Mouse (Mus musculus): ENCODE data around the gene Fmo4.
"Not testable (repeated sequence)": the region's sequence is repeated elsewhere in the genome, so short reads cannot be mapped to it uniquely, and the experiment has no call there.

Gene Fmo4

GRCm38 (mm10) chr1:162792306-162793044 lies 21.3 kb downstream of the Fmo4 start:
- no peak for DNase-seq

GRCm38 (mm10) chr1:162785222-162785621 lies 28.6 kb downstream of the Fmo4 start:
- DNase-seq: no peak

GRCm38 (mm10) chr1:162783669-162784248 lies 30.0 kb downstream of the Fmo4 start:
- DNase-seq: no peak

DNA sequence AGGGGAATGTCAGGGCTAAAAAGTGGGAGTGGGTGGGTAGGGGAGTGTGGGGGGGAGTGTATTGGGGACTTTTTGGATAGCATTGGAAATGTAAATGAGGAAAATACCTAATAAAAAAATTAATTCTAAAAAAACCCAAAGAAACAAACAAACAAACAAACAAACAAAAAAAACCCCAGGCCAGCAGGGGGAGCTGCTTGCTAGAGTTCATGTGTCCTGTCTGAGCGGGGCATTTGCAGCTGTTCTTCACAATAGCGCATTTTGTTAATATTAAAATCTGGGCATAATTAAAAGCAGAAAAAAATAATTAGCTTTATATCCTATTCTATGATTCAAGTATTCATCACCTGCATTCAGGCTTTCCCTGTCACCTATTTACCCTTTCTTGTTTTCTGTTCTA lies 32.7 kb downstream of the Fmo4 start:
- not testable (repeated sequence) for DNase-seq

GRCm38 (mm10) chr1:162777943-162778538 lies 35.7 kb downstream of the Fmo4 start:
- no peak for DNase-seq

DNA sequence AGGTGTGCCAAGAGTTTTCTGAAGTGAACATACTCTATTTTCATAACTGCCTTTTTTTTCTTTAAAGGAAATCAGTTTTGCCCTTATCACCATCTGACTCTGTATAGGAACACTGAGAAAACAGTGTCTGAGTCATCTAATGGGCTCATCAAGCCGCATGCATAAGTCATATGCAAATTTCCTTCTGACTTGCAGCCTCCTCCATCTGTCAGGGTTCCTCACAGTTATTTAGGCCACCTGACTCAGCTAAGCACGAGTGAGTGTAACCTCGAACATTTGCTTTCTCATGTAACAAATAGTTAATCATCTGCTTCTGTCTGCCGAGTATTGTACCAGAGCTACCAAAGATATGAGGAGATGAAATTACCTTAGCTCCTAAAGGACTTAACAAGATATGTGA lies 40.1 kb downstream of the Fmo4 start:
- DNase-seq: no peak

- DNase-seq: no peak
Measured at GRCm38 (mm10) chr1:162771617-162772360, 42.0 kb downstream of the Fmo4 start.

GRCm38 (mm10) chr1:162752009-162752408 lies 61.8 kb downstream of the Fmo4 start:
- DNase-seq: no peak

GRCm38 (mm10) chr1:162749607-162750006 lies 64.2 kb downstream of the Fmo4 start:
- DNase-seq: no peak

GRCm38 (mm10) chr1:162748761-162749160 lies 65.0 kb downstream of the Fmo4 start:
- DNase-seq: no peak
